Mouse (Mus musculus) forebrain, postnatal 0 days (tissue): Measurements from ENCODE around the gene Gstm3. TPM values are rescaled to one million over a fixed set of nuclear protein-coding genes. Genes with fewer than 3 reads are reported as not detected.
"Not testable (repeated sequence)": the region's sequence is repeated elsewhere in the genome, so short reads cannot be mapped to it uniquely, and the experiment has no call there.

Source experiments
- ATAC-seq: fragments of 200-750 bp; cut with Nextera tagmentation; 2 replicates; pipeline ENCODE4 v1.8.0; 2017; ENCODE audit warnings: mild to moderate bottlenecking, moderate library complexity
- DNase-seq: peaks from one replicate; pipeline ENCODE4 v3.0.0-alpha.2; 2015
- H3K27ac ChIP-seq: fragments of 300-500 bp; sonication (generic); 2 replicates; pipeline ENCODE4 v1.5.1; 2014; ENCODE audit warnings: low read depth, mild to moderate bottlenecking, antibody characterized with exemption, low read length, moderate library complexity, mixed read lengths
- H3K27me3 ChIP-seq: fragments of 300-500 bp; sonication (generic); 2 replicates; pipeline ENCODE4 v1.6.1; 2014; ENCODE audit warnings: mild to moderate bottlenecking, low read length, mixed read lengths; ENCODE audit not compliant: insufficient read depth
- H3K36me3 ChIP-seq: fragments of 300-500 bp; sonication (generic); 2 replicates; pipeline ENCODE4 v1.6.1; 2014; ENCODE audit warnings: mild to moderate bottlenecking, moderate library complexity; ENCODE audit not compliant: insufficient read depth
- H3K4me1 ChIP-seq: fragments of 300-500 bp; sonication (generic); 2 replicates; pipeline ENCODE4 v1.6.1; 2014; ENCODE audit warnings: antibody characterized with exemption; ENCODE audit not compliant: insufficient read depth
- H3K4me2 ChIP-seq: fragments of 300-500 bp; sonication (generic); 2 replicates; pipeline ENCODE4 v1.6.1; 2014; ENCODE audit warnings: low read depth, mild to moderate bottlenecking, moderate library complexity
- H3K4me3 ChIP-seq: fragments of 300-500 bp; sonication (generic); 2 replicates; pipeline ENCODE4 v1.5.1; 2014; ENCODE audit warnings: low read depth, low read length, mixed read lengths
- H3K9ac ChIP-seq: fragments of 300-500 bp; sonication (generic); 2 replicates; pipeline ENCODE4 v1.6.1; 2014; ENCODE audit warnings: mild to moderate bottlenecking
- H3K9me3 ChIP-seq: fragments of 300-500 bp; sonication (generic); 2 replicates; pipeline ENCODE4 v1.6.1; 2016; ENCODE audit warnings: low read length
- CTCF ChIP-seq: sonication (generic); IDR thresholded peaks from 2 replicates; pipeline ENCODE4 v1.5.1; 2016; ENCODE audit warnings: antibody characterized with exemption, control low read depth, low read depth
- WGBS: fragments of 180-500 bp; shearing (Covaris S2); extraction: QIAGEN DNeasy Blood & Tissue Kit; methylation state at CpG from one replicate; pipeline ENCODE4 v1.1.7; 2014; 5-methylcytosine and 5-hydroxymethylcytosine counted together
- polyA plus RNA-seq: library from polyadenylated mRNA; unstranded; fragments of >200 nt; fragmentation: Nextera tagmentation; extraction: Ambion mirVana; gene quantifications from 2 replicates; pipeline ENCODE4 v1.2.1, GENCODE M21; 2015
- total RNA-seq: library from RNA; depleted of rRNA; stranded (reverse); fragments of >200 nt; gene quantifications from 2 replicates; pipeline ENCODE4 v1.2.3, GENCODE M21; 2014

The Gstm3 gene
- total and polyA plus RNA-seq, 2 experiments from 2014 or later, result not detected

DNA sequence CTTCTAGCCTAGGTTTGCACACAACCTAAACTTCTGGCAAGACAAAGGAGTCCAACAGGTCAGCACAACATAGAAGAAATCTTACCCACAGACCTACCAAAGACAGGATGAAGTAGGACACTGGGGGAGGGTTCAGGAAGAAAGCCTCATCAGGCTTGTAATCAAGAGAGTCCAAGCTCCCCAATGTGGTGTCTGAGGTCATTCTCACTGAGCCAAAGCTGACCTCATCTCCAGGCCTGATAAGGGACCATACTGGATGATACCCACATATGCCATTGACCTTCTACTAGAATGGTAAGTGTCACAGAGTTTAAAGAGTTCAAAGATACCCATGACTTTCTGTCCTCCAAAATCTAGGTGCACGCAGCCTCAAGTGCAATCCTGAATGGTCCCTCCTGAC, 5.2 kb upstream of the Gstm3 start:
- 96% methylated on average over 1 of the region's 1 CpGs for WGBS
- no peak overlapping the region for H3K9ac ChIP-seq

DNA sequence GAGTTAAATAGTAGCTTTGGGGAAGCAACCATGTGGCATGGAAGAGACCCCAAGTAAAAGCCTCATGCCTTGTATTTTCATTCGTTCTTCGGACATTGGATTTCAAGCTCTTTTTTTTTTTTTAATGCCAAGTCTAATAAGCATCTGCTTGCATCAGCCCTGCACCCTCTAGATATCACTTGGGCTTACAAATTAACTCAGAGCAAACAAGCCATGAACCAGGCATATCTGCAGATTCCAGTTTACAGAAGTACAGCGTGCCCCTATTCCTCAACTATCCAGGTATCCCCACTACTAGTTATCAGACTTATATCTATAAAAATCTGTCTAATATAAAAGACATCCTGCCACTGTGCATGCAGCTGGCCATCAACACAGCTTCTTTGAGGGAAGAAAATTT, 3.0 kb upstream of the Gstm3 start:
- no peaks in the 10 kb centered on the region for H3K27me3 ChIP-seq
- DNase-seq (no peak), ATAC-seq (no peak)
- H3K27ac ChIP-seq, result no peak overlapping the region
- H3K4me3 ChIP-seq, result no peak overlapping the region
- H3K9me3 ChIP-seq, result no peaks in the 10 kb centered on the region
- H3K4me2 ChIP-seq, result no peak overlapping the region
- no peaks in the 10 kb centered on the region for H3K4me1 ChIP-seq
- 95% methylated on average over 3 of the region's 3 CpGs for WGBS
- no peak overlapping the region for H3K9ac ChIP-seq
- TF ChIP-seq CTCF, result no peak
- H3K36me3 ChIP-seq, result no peaks in the 10 kb centered on the region

More for the DNA sequence above, 5.2 kb upstream of the Gstm3 start:
- H3K9me3 ChIP-seq, result no peaks in the 10 kb centered on the region
- no peaks in the 10 kb centered on the region for H3K27me3 ChIP-seq
- no peak overlapping the region for H3K4me2 ChIP-seq
- H3K4me1 ChIP-seq, result no peaks in the 10 kb centered on the region
- no peak for TF ChIP-seq CTCF
- ATAC-seq, result no peak
- no peak overlapping the region for H3K27ac ChIP-seq
- DNase-seq, result no peak
- no peak overlapping the region for H3K4me3 ChIP-seq
- H3K36me3 ChIP-seq, result no peaks in the 10 kb centered on the region

DNA sequence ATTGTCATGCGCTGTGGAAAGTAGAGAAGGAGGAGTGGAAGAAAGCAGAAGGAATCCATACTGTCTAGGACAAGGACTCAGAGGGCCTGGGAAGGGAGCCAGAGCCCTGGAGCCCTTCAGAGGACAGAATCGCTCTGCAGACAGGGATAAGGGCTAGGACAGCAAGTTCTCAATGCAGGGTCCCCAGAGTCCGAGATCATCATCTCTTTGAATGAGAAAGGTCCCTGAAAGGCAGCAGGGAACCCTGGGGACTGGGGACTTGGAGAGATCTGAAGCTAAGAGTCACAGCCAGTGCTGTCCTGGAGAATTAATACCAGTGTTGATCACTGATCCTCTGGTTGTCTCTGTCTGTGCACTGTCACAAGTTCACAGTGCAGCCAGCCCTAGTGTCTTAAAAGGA, 2.0 kb upstream of the Gstm3 start:
- WGBS, result 54% methylated on average over 3 of the region's 3 CpGs
- H3K4me1 ChIP-seq, ATAC-seq, H3K36me3 ChIP-seq, DNase-seq, H3K9me3 ChIP-seq, H3K27ac ChIP-seq, H3K4me3 ChIP-seq, H3K4me2 ChIP-seq, H3K27me3 ChIP-seq, H3K9ac ChIP-seq: not testable (repeated sequence)

DNA sequence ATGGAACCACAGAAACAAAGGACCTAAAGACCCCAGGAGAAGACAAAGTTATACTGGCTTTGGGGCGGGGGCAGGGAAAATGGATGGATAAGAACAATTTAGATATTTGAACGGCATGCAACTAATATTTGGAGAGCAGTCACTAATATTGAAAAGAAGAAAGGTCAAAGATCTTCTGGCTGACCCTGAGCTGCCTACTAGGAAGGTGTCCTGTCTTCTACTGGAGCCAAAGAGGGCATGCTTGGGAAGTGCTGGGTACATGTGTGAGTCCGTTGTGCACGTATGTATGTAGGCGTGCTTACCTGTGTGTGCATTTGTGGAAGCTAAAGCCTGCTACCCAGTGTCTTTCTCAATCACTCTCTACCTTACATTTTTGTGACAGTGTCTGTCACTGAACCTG, 2.5 kb downstream of the Gstm3 start:
- H3K36me3 ChIP-seq, result no peaks in the 10 kb centered on the region
- H3K4me3 ChIP-seq, result no peak overlapping the region
- no peak overlapping the region for H3K27ac ChIP-seq
- no peak for TF ChIP-seq CTCF
- H3K9ac ChIP-seq, result no peak overlapping the region
- no peaks in the 10 kb centered on the region for H3K27me3 ChIP-seq
- no peaks in the 10 kb centered on the region for H3K9me3 ChIP-seq
- 94% methylated on average over 5 of the region's 5 CpGs for WGBS
- ATAC-seq (no peak), DNase-seq (no peak)
- no peak overlapping the region for H3K4me2 ChIP-seq
- no peaks in the 10 kb centered on the region for H3K4me1 ChIP-seq

GRCm38 (mm10) chr3:107965592-107965991, 3.5 kb downstream of the Gstm3 start:
- no peak overlapping the region for H3K9ac ChIP-seq
- no peak for TF ChIP-seq CTCF
- H3K36me3 ChIP-seq, result no peaks in the 10 kb centered on the region
- no peaks in the 10 kb centered on the region for H3K9me3 ChIP-seq
- H3K4me2 ChIP-seq, result no peak overlapping the region
- no peak overlapping the region for H3K4me3 ChIP-seq
- no peaks in the 10 kb centered on the region for H3K27me3 ChIP-seq
- 69% methylated on average over 1 of the region's 1 CpGs for WGBS
- H3K27ac ChIP-seq, result no peak overlapping the region
- no peak for ATAC-seq
- no peaks in the 10 kb centered on the region for H3K4me1 ChIP-seq
- no peak for DNase-seq

DNA sequence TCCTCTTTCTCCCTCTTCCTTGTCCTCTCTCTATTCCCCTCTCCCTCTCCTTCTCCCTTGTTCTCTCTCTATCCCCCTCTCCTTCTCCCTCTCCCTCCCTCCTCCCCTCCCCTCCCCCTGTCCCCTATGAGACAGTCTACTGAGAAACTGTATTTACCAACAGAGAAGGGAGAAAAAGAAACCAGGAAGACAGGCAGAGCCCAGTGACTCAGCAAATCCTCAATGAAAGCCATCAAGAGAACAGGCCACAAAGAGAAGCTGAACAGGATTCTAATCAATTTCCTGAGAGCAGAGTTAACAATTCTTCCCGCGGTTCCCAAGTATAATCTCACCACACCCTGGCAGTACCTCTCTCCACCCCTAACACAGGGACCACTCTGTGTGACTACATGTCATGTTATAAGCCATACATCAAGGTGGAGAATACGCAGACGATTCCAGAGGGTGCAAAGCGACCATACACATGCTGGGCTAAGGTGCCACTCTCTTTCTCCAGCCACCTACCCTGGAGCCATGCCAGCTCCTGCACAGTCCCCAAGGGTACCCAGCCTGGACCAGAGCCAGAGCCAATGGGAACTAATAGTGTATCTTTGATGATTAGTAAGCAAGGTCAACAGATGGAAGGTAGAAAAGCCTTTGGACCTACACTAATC, 4.3 kb downstream of the Gstm3 start:
- Histone ChIP-seq H3K4me3 (no peak overlapping the region), H3K9ac (no peak overlapping the region), H3K36me3 (no peaks in the 10 kb centered on the region), H3K27me3 (no peaks in the 10 kb centered on the region), H3K27ac (no peak overlapping the region), H3K9me3 (no peaks in the 10 kb centered on the region), H3K4me1 (no peaks in the 10 kb centered on the region), H3K4me2 (no peak overlapping the region)
- 55% methylated on average over 5 of the region's 5 CpGs for WGBS
- DNase-seq, result no peak
- 0 out of 2 replicates have a peak, but pooled peaks have one; percentile 25 for ATAC-seq
- TF ChIP-seq CTCF, result no peak

DNA sequence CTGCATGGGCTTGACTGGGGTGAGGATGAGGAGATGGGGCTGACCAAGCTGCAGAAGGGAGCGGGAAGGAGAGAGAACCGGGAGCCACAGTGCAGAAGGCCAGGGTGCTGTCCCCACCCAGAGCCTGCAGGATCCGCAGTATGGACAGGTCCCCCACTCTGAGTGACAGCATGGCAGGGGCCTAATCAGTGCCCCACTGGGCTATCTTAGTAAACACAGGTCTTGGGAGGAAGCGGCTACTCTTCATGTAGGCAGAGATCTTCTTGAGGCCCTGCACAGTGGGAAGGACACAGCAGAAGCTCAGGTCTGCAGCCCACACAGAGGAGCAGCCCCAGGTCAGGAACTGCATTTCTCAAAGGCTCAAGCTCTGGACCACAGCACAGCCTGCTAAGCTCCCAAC, 5.1 kb downstream of the Gstm3 start:
- no peaks in the 10 kb centered on the region for H3K9me3 ChIP-seq
- TF ChIP-seq CTCF, result no peak

DNA sequence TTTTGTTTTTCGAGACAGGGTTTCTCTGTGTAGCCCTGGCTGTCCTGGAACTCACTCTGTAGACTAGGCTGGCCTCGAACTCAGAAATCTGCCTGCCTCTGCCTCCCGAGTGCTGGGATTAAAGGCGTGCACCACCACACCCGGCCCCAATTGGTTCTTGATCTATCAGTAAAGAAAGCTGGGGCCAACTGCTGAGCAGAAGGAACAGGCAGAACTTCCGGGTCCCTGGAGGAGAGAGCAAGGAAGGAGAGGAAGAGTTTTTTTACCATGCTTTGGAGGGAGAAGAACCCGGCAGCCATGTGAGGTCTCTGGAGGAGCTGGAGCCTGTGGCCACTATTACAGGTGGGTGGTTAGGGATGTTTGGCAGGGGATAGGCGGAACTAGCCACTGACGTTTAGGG, 13.8 kb downstream of the Gstm3 start:
- H3K4me1 ChIP-seq, H3K9ac ChIP-seq, H3K4me3 ChIP-seq, DNase-seq, ATAC-seq, H3K4me2 ChIP-seq, H3K36me3 ChIP-seq, H3K27ac ChIP-seq, H3K27me3 ChIP-seq, H3K9me3 ChIP-seq: not testable (repeated sequence)
- WGBS, result 92% methylated on average over 9 of the region's 9 CpGs

More for the DNA sequence above, 5.1 kb downstream of the Gstm3 start:
- H3K9ac ChIP-seq, result no peak overlapping the region
- 96% methylated on average over 4 of the region's 4 CpGs for WGBS
- H3K4me3 ChIP-seq, result no peak overlapping the region
- H3K36me3 ChIP-seq, result no peaks in the 10 kb centered on the region
- no peak overlapping the region for H3K4me2 ChIP-seq
- no peaks in the 10 kb centered on the region for H3K27me3 ChIP-seq
- ATAC-seq (no peak), DNase-seq (no peak)
- H3K27ac ChIP-seq, result no peak overlapping the region
- H3K4me1 ChIP-seq, result no peaks in the 10 kb centered on the region
